Mouse (Mus musculus) hindbrain, embryonic 13.5 days (tissue): ENCODE measurements around the gene Ptprn2. TPM values are rescaled to one million over a fixed set of nuclear protein-coding genes. Genes with fewer than 3 reads are reported as not detected.

Experiments
- ATAC-seq: fragments of 200-750 bp; cut with Nextera tagmentation; 2 replicates; pipeline ENCODE4 v1.8.0; 2017; ENCODE audit warnings: moderate TSS enrichment; ENCODE audit not compliant: low FRiP score
- H3K27ac ChIP-seq: fragments of 300-500 bp; sonication (generic); 2 replicates; pipeline ENCODE4 v1.5.1; 2015; ENCODE audit warnings: inconsistent platforms, mild to moderate bottlenecking, moderate library complexity
- H3K27me3 ChIP-seq: fragments of 300-500 bp; sonication (generic); 2 replicates; pipeline ENCODE4 v1.6.1; 2015; ENCODE audit warnings: mild to moderate bottlenecking, inconsistent platforms
- H3K36me3 ChIP-seq: fragments of 300-500 bp; sonication (generic); 2 replicates; pipeline ENCODE4 v1.6.1; 2015; ENCODE audit warnings: mild to moderate bottlenecking, inconsistent platforms
- H3K4me1 ChIP-seq: fragments of 300-500 bp; sonication (generic); replicated peaks from 2 replicates; pipeline ENCODE4 v1.6.1; 2015; ENCODE audit warnings: inconsistent platforms
- H3K4me2 ChIP-seq: fragments of 300-500 bp; sonication (generic); 2 replicates; pipeline ENCODE4 v1.6.1; 2015; ENCODE audit warnings: inconsistent platforms, mild to moderate bottlenecking, moderate library complexity
- H3K4me3 ChIP-seq: fragments of 300-500 bp; sonication (generic); 2 replicates; pipeline ENCODE4 v1.5.1; 2015; ENCODE audit warnings: mild to moderate bottlenecking, inconsistent platforms
- H3K9ac ChIP-seq: fragments of 300-500 bp; sonication (generic); 2 replicates; pipeline ENCODE4 v1.6.1; 2015; ENCODE audit warnings: mild to moderate bottlenecking, inconsistent platforms
- H3K9me3 ChIP-seq: fragments of 300-500 bp; sonication (generic); 2 replicates; pipeline ENCODE4 v1.6.1; 2016; ENCODE audit warnings: inconsistent platforms
- WGBS: fragments of 180-500 bp; shearing (Covaris S2); methylation state at CpG from one replicate; pipeline ENCODE4 v1.1.7; 2015; 5-methylcytosine and 5-hydroxymethylcytosine counted together
- polyA plus RNA-seq: library from polyadenylated mRNA; unstranded; fragments of >200 nt; fragmentation: Nextera tagmentation; extraction: Ambion mirVana; gene quantifications from 2 replicates; pipeline ENCODE4 v1.2.1, GENCODE M21; 2015

Gene Ptprn2
- polyA plus RNA-seq, 1 experiment from 2014 or later: 10.3 TPM

GRCm38 (mm10) chr12:117058975-117059374 is 573.5 kb downstream of the Ptprn2 start:
- H3K36me3 ChIP-seq: no peaks in the 10 kb centered on the region
- no peak for ATAC-seq
- H3K9ac ChIP-seq: no peak overlapping the region
- H3K27me3 ChIP-seq: peaks cover 9% of the 10 kb centered on the region; the same call in 1 of the 2 replicates
- no peak overlapping the region for H3K4me3 ChIP-seq
- H3K9me3 ChIP-seq: no peaks in the 10 kb centered on the region
- no peak overlapping the region for H3K27ac ChIP-seq
- WGBS: 89% methylated on average over 7 of the region's 7 CpGs
- no peak overlapping the region for H3K4me2 ChIP-seq
- H3K4me1 ChIP-seq: peaks cover 26% of the 10 kb centered on the region

- H3K27me3 ChIP-seq: no peaks in the 10 kb centered on the region
- no peaks in the 10 kb centered on the region for H3K36me3 ChIP-seq
- no peaks in the 10 kb centered on the region for H3K9me3 ChIP-seq
- H3K27ac ChIP-seq: no peak overlapping the region
- H3K4me3 ChIP-seq: no peak overlapping the region
- ATAC-seq: no peak
- H3K4me2 ChIP-seq: no peak overlapping the region
- H3K9ac ChIP-seq: no peak overlapping the region
- 77% methylated on average over 7 of the region's 7 CpGs for WGBS
- H3K4me1 ChIP-seq: no peaks in the 10 kb centered on the region
These were observed 592.1 kb downstream of the Ptprn2 start for GRCm38 (mm10) chr12:117077664-117078063.

DNA sequence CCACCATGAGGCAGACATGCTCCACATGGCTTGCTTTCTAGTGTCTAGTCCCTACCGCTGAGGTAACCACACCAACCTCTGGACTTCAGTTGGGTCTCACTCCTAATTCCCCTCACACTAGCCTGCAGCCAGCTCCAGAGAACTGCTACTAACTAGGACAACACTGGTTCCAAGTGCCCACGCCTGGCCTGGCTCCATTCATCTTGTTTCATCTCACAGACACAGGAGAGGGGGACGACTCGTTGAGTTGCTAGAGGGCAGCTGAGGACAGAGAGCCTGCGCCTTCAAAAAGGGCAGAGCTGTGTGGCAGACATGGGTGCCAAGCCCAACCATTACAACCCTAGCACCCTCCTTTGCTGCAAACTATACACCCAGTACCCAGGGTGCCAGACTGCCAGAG is 593.4 kb downstream of the Ptprn2 start:
- WGBS: 92% methylated on average over 5 of the region's 5 CpGs
- no peaks in the 10 kb centered on the region for H3K27me3 ChIP-seq
- peaks cover 4% of the 10 kb centered on the region for H3K4me1 ChIP-seq
- H3K4me3 ChIP-seq: no peak overlapping the region
- H3K9me3 ChIP-seq: no peaks in the 10 kb centered on the region
- no peak for ATAC-seq
- H3K9ac ChIP-seq: no peak overlapping the region
- H3K36me3 ChIP-seq: no peaks in the 10 kb centered on the region
- no peak overlapping the region for H3K4me2 ChIP-seq
- H3K27ac ChIP-seq: no peak overlapping the region

DNA sequence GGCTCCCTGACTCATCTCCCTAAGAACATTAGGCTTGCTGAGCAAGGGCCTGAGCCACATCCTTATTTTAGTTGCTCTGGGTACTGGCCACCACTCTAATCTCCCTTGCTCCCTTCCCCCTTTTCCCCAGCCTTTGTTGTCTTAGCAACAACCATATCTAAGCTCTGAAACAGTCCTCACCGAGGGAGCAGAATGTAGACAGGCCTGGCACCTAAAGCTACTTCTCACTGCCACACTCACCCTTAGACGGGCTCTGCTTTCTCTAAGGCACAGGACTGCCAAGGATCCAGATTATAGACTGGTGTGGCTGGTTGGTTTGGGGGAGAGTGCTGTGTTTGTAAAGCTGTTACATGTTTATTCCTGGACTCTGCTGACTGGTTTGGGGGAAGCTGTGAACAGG is 594.2 kb downstream of the Ptprn2 start:
- H3K9me3 ChIP-seq: no peaks in the 10 kb centered on the region
- no peak for ATAC-seq
- no peaks in the 10 kb centered on the region for H3K36me3 ChIP-seq
- no peak overlapping the region for H3K4me2 ChIP-seq
- no peak overlapping the region for H3K4me3 ChIP-seq
- H3K4me1 ChIP-seq: peaks cover 12% of the 10 kb centered on the region
- 64% methylated on average over 2 of the region's 2 CpGs for WGBS
- H3K9ac ChIP-seq: no peak overlapping the region
- H3K27ac ChIP-seq: no peak overlapping the region
- H3K27me3 ChIP-seq: no peaks in the 10 kb centered on the region

- H3K4me1 ChIP-seq: peaks cover 18% of the 10 kb centered on the region
- ATAC-seq: 0 out of 2 replicates have a peak, but pooled peaks have one; percentile 38
- H3K4me2 ChIP-seq: no peak overlapping the region
- H3K9me3 ChIP-seq: no peaks in the 10 kb centered on the region
- no peaks in the 10 kb centered on the region for H3K36me3 ChIP-seq
- peak overlapping the region; percentile 49; the same call in 1 of the 2 replicates for H3K27ac ChIP-seq
- H3K9ac ChIP-seq: 0 out of 2 replicates have a peak overlapping the region, but pooled peaks have one; percentile 3
- no peaks in the 10 kb centered on the region for H3K27me3 ChIP-seq
- no peak overlapping the region for H3K4me3 ChIP-seq
- WGBS: 71% methylated on average over 3 of the region's 3 CpGs
These were observed 598.6 kb downstream of the Ptprn2 start for GRCm38 (mm10) chr12:117083856-117084701.

DNA sequence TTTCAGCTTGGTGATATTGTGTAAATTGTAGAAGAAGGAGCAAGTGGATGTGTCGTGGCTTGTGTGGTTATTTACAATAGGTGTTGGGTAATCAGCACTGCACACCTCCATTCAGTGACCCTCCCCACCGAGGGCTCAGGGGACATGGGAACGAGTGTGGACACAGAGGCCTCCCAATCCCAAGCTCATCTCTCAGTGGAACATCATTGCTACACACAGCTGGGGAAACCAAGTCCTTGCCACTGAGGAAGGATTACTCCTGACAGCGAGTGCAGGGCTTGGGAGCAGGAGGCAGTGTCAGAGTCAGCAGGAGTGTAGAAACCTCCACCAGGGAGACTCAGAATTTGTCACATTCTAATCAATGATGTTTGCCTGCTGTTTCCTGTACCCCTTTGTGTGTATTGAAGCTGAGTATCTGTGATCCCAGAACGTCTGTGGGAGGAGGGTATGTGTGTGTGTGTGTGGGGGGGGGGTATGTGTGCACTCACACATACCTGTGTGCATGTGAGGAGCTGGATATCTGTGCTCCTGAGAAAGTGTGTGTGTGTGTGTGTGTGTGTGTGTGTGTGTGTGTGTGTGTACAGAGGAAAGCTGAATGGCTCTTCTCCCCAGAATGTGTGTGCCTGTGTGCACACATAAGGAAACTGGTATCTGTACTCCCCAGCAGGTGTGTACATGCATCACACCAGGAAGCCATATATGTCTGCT is 599.3 kb downstream of the Ptprn2 start:
- Histone ChIP-seq H3K4me3 (no peak overlapping the region), H3K36me3 (no peaks in the 10 kb centered on the region), H3K9me3 (no peaks in the 10 kb centered on the region), H3K27me3 (no peaks in the 10 kb centered on the region), H3K4me2 (no peak overlapping the region), H3K9ac (peak overlapping the region; percentile 3; the same call in 1 of the 2 replicates), H3K27ac (0 out of 2 replicates have a peak overlapping the region, but pooled peaks have one; percentile 49), H3K4me1 (peaks cover 18% of the 10 kb centered on the region)
- WGBS: 45% methylated on average over 5 of the region's 5 CpGs
- ATAC-seq: no peak

GRCm38 (mm10) chr12:117085661-117086335 is 600.3 kb downstream of the Ptprn2 start:
- H3K9me3 ChIP-seq: no peaks in the 10 kb centered on the region
- no peak overlapping the region for H3K9ac ChIP-seq
- H3K4me1 ChIP-seq: peaks cover 18% of the 10 kb centered on the region
- no peak overlapping the region for H3K4me3 ChIP-seq
- WGBS: 76% methylated on average over 1 of the region's 1 CpGs
- H3K27ac ChIP-seq: no peak overlapping the region
- no peaks in the 10 kb centered on the region for H3K27me3 ChIP-seq
- no peak overlapping the region for H3K4me2 ChIP-seq
- no peaks in the 10 kb centered on the region for H3K36me3 ChIP-seq
- no peak for ATAC-seq

- no peak for ATAC-seq
- 91% methylated on average over 4 of the region's 4 CpGs for WGBS
These were observed 607.0 kb downstream of the Ptprn2 start for GRCm38 (mm10) chr12:117092345-117093107.

GRCm38 (mm10) chr12:117095941-117096340 is 610.4 kb downstream of the Ptprn2 start:
- no peak overlapping the region for H3K4me2 ChIP-seq
- no peaks in the 10 kb centered on the region for H3K36me3 ChIP-seq
- no peaks in the 10 kb centered on the region for H3K9me3 ChIP-seq
- 65% methylated on average over 6 of the region's 6 CpGs for WGBS
- H3K27ac ChIP-seq: no peak overlapping the region
- no peak for ATAC-seq
- H3K4me3 ChIP-seq: no peak overlapping the region
- H3K4me1 ChIP-seq: 0 out of 2 replicates have a peak, but pooled peaks cover 9% of the 10 kb centered on the region
- peaks cover 60% of the 10 kb centered on the region for H3K27me3 ChIP-seq
- no peak overlapping the region for H3K9ac ChIP-seq

More at GRCm38 (mm10) chr12:117092345-117093107, 607.0 kb downstream of the Ptprn2 start:
- Histone ChIP-seq H3K4me1 (no peaks in the 10 kb centered on the region), H3K9me3 (no peaks in the 10 kb centered on the region), H3K4me3 (no peak overlapping the region), H3K4me2 (no peak overlapping the region), H3K27ac (no peak overlapping the region), H3K36me3 (no peaks in the 10 kb centered on the region), H3K9ac (no peak overlapping the region), H3K27me3 (peaks cover 29% of the 10 kb centered on the region)

- no peaks in the 10 kb centered on the region for H3K36me3 ChIP-seq
- 0 out of 2 replicates have a peak, but pooled peaks cover 9% of the 10 kb centered on the region for H3K4me1 ChIP-seq
- H3K4me2 ChIP-seq: no peak overlapping the region
- no peaks in the 10 kb centered on the region for H3K9me3 ChIP-seq
- no peak overlapping the region for H3K9ac ChIP-seq
- H3K27me3 ChIP-seq: peaks cover 80% of the 10 kb centered on the region
- no peak for ATAC-seq
- H3K27ac ChIP-seq: no peak overlapping the region
- H3K4me3 ChIP-seq: no peak overlapping the region
These were observed 612.8 kb downstream of the Ptprn2 start for GRCm38 (mm10) chr12:117098295-117098694.

- H3K9me3 ChIP-seq: no peaks in the 10 kb centered on the region
- H3K27me3 ChIP-seq: peaks cover 84% of the 10 kb centered on the region
- H3K4me3 ChIP-seq: 0 out of 2 replicates have a peak overlapping the region, but pooled peaks have one; percentile 10
- H3K36me3 ChIP-seq: no peaks in the 10 kb centered on the region
- peak overlapping the region; percentile 86 for H3K27ac ChIP-seq
- peak overlapping the region; percentile 45 for H3K4me2 ChIP-seq
- peak overlapping the region; percentile 19; the same call in 1 of the 2 replicates for H3K9ac ChIP-seq
- peak; percentile 23; the same call in 1 of the 2 replicates for ATAC-seq
- H3K4me1 ChIP-seq: peaks cover 27% of the 10 kb centered on the region
- 26% methylated on average over 4 of the region's 4 CpGs for WGBS
These were observed 621.2 kb downstream of the Ptprn2 start for GRCm38 (mm10) chr12:117106696-117107095.
